Mouse (Mus musculus): Measurements from ENCODE around the gene Msh2. TPM values are rescaled to one million over a fixed set of nuclear protein-coding genes. Genes with fewer than 3 reads are reported as not detected.

Gene Msh2
- polyA plus RNA-seq (2017; shearing (Covaris generic)): 10 to 100 TPM; 53.9 to 57.8 TPM

GRCm38 (mm10) chr17:87671890-87672660, at the start of gene Msh2:
TSS of gene Msh2 (plus strand) at chr17:87672330.

Other genes starting within 250 kb of the Msh2 start
- not detected for gene Stpg4, start 244.6 kb upstream of the Msh2 start, polyA plus RNA-seq (2017; shearing (Covaris generic))
- 100 to 1,000 TPM; 492 to 551 TPM for gene Calm2, start 225.4 kb upstream of the Msh2 start, polyA plus RNA-seq (2017; shearing (Covaris generic))
- gene Epcam, start 36.4 kb upstream of the Msh2 start, polyA plus RNA-seq (2017; shearing (Covaris generic)): 10 to 100 TPM in 1 of 2 experiments, 1 to 10 TPM in 1; 8.4 to 37.4 TPM
- not detected for gene Kcnk12, start 125.7 kb downstream of the Msh2 start, polyA plus RNA-seq (2017; shearing (Covaris generic))
- gene Rpl36-ps4, start 248.6 kb downstream of the Msh2 start, polyA plus RNA-seq (2017; shearing (Covaris generic)): not detected